Mouse (Mus musculus) mature B cell (primary cell): ENCODE results near the gene Rgsl1.
"Not testable (repeated sequence)": the region's sequence is repeated elsewhere in the genome, so short reads cannot be mapped to it uniquely, and the experiment has no call there.

Experiments
- in situ Hi-C: fragments of 300-500 bp; cut with MboI; formaldehyde crosslinking; loops from 2 replicates; pipeline ENCODE4 v1.14.3; 2019

Rgsl1 gene

DNA sequence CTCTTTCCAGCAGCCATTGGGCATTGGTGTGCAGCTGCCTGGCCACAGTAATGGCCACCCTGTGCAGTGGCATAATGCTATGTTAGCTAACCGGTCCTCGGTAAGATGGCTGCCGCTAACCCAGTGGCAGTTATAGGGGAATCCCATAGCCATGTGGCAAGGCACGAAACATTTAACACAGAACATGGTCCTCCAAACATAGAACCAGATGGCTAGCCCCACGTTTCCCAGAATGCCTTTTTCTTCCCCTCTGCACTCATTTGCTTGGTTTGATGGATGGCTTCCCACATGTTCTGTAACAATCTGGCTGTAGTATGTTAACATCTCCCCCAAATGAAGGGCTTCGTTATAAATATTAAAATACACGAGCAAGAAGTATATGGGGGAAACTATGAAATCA is 67.7 kb downstream of the Rgsl1 start:
- in situ Hi-C loops = no loop called here

DNA sequence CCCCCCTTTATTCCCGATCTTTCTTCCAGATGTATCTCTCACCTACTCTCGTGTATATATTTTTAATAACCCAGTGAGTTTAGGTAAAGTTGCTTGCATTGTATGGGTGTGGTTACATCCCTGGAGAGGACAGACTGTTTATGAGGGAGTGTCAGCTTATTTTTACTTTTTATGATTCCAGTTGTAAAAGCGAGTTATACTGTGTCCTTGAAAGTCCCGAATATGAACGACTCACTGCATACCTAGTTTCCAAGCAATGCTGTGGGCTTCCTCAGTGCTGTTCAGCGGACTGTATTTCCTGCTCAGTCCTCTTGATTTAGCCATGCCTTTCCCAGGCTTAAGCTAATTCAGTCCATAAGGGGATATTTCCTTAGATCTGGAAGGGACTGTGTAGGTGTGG is 68.8 kb downstream of the Rgsl1 start:
- in situ Hi-C loops = no loop called here

DNA sequence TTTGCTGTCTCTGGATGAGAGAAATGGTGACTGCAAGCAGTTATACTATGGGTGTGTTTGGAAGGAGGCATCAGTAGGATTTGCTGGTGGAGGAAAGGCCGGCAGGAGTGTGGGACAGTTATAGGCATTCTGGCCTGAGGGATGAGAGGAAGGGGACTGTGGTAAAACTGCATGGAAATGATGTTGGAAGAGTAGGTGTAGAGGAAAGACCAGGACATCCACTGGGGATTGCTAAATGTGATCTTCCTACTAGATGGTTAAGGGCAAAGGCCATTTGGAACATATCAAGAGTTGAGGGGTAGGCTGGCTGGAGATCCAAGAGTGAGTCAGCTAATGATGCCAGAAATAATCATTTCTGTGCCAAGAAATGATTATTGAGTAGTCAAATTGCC is 73.2 kb downstream of the Rgsl1 start:
- in situ Hi-C loops = no loop called here

DNA sequence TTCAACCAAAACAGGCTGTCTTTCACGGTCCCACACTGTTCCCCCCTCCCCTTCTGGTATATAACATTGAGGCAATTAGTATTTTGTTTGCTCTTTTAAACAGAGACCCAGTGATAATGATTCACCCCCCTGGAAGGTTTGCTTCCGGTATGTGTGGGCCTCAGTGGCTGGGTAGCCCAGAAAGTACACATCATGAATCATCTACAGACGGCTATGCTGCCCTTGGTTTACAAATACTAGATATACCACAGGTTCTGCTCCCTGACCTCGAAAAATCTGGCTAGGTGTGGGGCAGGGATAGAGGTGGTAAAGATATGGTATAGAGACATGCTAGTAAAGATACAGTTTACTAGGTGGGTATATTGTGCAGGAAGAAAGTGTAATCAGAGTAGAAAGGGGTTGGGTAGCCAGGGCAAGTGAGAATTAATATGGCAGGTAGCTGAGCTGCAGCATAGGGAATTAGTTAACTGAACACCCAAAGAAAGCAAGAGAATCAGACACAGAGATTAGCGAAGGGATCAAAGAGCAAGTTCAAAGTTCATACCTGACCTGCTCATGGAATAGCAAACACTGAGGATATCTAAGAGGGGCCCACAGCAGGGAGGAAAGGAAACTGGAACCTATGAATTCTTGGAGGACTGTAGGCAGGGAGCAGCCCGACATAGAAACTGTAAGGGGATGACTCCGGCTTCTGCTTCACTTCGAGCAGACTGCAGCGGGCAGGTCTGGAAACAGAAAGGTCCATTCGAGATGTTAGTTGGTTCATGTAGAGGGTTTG is 73.8 kb downstream of the Rgsl1 start:
- in situ Hi-C loops = no loop called here

DNA sequence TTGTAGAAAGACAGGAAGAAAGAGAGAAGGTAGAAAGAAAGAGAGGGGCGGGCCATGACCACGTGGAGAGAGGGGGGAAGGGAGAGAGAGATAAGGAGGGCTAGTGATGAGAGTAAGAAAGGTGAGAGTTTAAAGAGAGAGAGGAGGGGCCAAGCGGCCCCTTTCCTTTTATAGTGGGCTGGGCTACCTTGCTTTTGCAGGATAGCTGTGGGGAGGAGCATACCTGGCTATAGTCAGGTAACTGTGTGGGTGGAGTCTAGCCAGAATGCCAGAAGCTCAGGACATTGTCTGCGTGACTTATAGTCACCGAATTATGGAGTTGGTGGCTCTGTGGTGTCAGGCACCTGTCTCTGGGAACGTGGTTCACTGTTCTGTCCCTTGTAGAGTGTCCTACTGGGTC is 74.4 kb downstream of the Rgsl1 start:
- in situ Hi-C loops = not testable (repeated sequence)

DNA sequence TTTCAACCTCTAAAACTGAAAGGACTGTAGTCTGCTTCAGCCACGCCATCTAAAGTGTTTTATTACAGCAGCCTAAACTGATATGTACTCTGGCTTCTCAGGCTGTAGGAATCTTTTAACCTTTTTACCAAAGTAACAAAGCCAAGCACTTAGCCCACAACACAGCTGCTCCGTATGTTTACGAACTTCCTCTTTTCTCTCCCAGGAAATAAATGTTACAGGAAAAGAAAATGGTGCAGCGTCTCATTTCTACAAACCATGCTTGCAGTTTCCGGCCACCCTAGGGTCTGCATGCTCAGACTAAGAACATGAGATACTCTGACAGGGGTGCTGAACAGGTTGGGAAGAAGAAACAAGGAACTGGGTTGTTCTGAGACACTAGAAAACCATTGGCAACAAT is 75.5 kb downstream of the Rgsl1 start:
- in situ Hi-C loops = no loop called here

DNA sequence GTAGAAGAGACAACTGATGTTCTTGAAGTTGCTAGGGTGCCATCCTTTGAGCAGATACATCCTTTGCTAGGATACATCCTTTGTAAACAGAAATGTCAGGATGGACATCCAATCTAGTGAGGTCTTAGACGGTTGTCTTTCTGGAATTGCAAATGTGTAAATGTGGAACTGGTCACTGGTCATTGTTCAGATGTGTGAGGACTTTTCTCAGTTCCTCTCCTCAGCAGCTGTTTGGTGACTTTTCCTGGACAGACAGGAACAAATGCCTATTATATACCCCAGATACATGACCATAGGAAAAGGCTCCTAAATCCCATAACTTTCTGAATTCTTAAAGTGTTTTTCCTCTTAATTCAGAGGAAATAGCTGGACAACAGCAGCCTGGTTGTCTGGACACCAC is 76.7 kb downstream of the Rgsl1 start:
- in situ Hi-C loops = no loop called here

DNA sequence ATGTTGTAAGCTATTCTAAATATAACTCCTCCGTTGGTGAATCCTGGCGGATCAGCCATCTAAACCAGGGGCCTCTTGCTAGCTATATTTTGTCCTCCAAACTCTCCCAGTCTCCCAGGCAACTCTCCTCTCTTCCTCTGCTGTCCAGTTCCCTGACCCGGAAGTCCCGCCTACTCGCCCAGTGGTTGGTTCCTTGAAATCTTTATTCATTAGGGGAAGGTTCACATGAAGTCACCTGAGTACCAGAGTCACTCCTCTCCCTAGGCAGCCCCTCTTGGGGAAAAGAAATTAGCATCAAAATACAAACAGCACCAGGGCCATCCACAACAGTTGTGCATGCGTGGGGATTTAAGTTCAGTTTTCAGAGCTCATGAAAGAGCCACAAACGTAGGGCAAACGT is 77.6 kb downstream of the Rgsl1 start:
- in situ Hi-C loops = no loop called here

DNA sequence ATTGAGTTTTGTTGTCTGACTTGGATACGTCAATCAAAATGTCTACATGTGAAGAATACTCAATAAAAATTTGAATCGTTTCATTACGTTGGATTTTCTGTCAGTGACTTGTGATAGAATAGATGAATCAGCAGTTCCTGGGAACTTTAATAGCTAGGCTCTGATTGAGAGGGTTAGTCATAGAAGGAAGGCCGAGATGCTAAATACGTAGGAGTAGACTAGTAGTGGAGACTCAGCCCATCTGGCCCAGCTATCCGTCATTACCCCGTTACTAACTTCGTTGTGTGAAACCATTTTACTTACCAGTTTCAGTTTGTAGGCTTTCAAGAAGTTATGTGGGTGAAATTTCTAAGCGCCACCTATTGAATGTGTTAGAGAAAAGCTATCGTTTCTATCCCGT is 79.8 kb downstream of the Rgsl1 start:
- in situ Hi-C loops = no loop called here

DNA sequence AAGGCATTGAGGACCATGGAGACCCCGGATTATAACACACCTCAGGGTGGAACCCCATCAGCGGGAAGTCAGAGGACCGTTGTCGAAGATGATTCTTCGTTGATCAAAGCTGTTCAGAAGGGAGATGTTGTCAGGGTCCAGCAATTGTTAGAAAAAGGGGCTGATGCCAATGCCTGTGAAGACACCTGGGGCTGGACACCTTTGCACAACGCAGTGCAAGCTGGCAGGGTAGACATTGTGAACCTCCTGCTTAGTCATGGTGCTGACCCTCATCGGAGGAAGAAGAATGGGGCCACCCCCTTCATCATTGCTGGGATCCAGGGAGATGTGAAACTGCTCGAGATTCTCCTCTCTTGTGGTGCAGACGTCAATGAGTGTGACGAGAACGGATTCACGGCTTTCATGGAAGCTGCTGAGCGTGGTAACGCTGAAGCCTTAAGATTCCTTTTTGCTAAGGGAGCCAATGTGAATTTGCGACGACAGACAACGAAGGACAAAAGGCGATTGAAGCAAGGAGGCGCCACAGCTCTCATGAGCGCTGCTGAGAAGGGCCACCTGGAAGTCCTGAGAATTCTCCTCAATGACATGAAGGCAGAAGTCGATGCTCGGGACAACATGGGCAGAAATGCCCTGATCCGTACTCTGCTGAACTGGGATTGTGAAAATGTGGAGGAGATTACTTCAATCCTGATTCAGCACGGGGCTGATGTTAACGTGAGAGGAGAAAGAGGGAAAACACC is 90.0 kb downstream of the Rgsl1 start:
- in situ Hi-C loops = no loop called here

DNA sequence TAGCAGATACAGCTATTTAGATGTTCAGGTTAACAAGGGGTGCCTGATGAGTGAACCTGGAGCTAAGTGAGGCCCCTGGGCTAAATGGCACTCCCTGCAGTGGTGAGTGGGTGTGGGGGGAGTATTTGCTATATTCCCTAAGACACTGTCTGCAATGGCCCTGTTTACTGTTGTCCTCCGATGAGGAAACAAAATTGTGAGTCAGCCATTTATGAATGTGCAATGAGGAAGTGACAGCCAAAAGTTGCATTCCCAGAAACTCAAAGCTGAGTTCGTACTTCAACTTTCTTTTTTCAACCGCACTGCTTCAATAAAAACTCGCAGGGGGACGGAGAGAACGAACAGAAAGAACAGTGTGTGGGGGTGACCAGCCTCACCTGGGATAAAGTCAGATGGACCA is 91.4 kb downstream of the Rgsl1 start:
- in situ Hi-C loops = no loop called here

DNA sequence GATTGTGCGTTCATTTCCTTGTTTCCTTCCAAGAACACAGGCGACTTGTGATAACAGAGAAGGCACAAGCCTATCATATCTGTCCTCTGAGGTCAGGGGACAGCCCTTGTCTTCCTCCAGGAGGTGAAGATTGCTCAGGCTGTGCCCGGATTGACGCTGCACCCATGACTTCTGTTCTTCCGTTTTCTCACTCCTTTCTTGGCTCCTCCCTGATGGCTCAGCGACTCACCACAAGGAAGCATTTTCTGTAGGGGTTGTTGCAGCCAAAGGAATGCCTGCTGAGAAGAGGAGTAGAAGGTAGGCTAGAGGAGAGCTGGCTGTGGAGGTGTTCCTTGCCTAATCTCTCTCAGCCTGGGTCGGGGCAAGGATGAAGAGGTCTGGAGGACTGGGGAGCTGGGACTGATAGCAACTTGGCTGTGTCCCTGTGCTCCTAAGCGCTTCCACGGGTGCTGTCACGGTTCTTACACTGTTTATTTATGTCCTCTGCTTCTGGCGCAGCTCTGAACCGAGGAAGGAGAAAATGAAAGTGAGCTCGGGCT is 92.1 kb downstream of the Rgsl1 start:
- in situ Hi-C loops = no loop called here

DNA sequence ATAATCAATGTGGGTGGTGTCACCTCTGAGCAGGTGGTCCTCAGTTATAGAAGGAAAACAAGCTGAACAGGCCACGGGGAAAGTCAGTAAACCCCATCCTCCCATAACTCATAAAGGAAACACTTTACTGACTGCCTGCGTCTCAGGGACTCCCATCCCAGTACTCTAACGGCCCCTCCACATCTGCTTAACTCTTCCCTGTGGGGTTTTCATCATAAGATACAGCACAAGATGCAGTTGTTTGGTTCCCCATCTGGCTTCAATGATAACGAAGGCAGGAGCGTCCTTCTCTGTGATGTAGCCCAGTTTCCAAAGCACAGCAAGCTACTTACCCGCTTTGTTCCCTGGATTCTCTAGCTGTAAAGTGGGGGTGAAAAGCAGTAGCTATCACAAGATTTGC is 93.9 kb downstream of the Rgsl1 start:
- in situ Hi-C loops = no loop called here

DNA sequence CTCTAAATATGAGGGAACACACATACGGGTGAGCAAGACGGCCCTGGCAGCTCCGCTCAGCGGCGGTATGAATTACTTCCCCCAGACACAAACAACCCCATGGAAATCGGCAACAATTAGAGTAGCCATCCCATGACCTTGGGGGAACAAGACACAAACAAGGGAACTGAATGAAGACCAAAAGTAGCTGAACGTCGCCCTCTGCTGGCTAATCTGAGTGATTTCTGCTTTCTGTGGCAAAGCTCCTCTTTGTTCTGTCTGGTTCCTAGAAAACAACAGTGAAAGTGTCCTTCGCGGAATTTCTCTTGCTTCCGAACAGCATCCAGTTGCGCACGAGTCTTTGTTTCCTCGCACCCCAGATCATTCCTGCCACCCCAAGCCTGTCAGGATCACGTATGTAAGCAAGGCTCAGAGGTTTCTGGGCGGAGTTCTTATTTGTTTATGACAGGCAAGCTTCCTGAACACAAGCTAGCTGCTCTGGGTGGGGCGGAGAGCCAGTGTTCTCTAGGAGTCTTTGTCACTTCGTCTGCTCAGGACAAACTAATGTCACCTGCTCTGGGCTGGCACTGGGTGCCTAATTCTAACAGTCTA is 94.6 kb downstream of the Rgsl1 start, which contains the start of gene Rnasel:
Gene Rnasel (plus strand): TSS at position 216 of the 591 bp plus-strand sequence.
- in situ Hi-C loops = loop anchor here (5.0 kb wide), 1 partner anchor 192 kb away; no protein-coding TSS in a partner anchor

DNA sequence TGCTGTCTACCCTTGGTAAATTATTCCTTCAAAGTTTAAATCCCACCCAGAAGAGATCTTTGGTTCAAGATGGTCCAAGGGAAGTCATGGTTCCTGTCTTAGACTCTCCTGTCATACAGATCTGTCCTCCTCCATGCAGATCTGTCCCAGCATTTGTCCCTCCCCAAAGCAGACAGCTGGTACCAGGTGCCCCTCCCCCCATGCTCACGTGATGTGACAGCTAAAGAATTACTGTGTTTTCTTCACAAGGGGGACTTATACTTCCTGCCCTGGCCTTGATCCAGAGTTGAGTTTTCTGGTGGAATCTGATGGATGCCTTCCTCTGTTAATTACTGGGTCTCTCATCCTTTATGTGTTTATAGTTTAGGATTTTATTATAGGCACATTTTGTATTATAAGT is 95.4 kb downstream of the Rgsl1 start:
- in situ Hi-C loops = loop anchor here (5.0 kb wide), 1 partner anchor 191 kb away; no protein-coding TSS in a partner anchor

DNA sequence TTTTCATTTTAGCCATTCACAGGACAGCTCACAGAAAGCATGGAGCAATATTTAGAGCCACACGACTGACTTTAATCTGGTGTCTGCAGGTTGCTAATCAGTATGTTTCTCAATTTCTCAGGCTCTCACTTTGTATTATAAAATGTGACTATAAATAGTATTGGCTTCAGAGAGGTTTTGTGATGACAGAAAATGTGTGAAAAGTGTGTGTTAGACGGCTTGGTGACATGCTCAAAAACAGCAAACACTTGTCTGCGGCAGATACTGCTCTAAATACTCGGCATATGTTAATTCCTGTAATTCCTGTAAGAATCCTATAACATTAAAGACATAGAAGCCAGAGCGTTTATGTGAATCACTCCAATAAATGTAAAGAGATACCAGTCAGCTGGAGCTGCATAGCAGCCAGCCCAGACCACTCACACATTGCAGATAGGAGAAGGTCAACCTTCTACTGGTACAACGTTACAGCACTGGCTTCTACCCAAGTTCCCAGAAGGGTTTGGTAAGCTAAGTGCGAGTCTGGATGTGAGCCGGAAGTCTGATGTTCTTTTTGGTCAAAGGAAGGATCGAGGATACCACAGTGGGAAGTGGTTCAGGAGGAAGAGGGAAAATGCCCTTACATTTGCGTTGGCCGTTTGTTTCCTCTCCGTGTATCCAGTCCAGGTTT is 95.9 kb downstream of the Rgsl1 start:
- in situ Hi-C loops = loop anchor here (5.0 kb wide), 1 partner anchor 191 kb away; no protein-coding TSS in a partner anchor

DNA sequence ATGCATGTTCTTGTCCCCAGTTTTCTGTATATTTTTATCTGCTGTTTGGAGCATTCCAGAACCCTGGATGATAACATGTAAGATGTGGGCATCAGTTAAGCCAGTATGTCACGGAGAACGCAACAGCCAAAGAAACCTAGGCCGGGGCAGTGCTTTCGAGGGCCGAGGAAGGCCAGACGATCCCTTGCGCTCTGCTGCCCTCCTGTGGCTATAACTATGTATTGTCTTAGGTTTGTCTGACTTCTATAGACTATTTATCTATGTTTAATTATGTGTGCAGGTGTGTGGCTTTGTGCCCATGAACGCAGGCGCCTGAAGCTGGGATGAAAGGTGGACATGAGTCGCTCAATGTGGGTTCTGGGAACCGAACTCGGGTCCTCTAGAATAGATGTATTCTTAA is 97.2 kb downstream of the Rgsl1 start:
- in situ Hi-C loops = loop anchor here (5.0 kb wide), 1 partner anchor 189 kb away; no protein-coding TSS in a partner anchor

DNA sequence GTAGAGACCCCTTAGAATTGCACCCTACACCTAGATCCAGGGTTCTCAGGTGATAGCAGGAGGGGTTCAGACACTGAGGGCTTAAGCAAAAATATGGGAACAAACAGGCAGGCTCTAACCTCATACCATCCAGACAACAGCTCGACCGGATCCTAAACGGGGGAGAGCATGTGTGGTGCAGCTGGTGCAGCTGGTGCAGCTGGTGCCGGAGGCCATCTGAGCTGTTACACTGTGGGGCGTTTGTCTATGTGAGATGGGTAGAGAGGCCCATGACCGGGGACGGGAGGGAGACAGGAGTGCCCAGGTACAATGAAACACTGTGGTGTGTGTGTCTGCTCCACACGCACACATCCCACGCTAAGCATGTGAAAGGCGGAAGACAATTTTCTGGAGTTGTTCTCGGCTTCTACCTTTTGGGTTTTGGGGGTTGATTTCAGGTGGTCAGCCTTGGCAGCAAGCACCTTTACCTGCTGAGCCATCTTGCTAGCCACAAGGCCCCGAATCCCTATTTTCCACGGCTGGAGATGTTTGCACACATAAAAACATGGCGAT is 97.7 kb downstream of the Rgsl1 start:
- in situ Hi-C loops = loop anchor here (5.0 kb wide), 1 partner anchor 189 kb away; no protein-coding TSS in a partner anchor

DNA sequence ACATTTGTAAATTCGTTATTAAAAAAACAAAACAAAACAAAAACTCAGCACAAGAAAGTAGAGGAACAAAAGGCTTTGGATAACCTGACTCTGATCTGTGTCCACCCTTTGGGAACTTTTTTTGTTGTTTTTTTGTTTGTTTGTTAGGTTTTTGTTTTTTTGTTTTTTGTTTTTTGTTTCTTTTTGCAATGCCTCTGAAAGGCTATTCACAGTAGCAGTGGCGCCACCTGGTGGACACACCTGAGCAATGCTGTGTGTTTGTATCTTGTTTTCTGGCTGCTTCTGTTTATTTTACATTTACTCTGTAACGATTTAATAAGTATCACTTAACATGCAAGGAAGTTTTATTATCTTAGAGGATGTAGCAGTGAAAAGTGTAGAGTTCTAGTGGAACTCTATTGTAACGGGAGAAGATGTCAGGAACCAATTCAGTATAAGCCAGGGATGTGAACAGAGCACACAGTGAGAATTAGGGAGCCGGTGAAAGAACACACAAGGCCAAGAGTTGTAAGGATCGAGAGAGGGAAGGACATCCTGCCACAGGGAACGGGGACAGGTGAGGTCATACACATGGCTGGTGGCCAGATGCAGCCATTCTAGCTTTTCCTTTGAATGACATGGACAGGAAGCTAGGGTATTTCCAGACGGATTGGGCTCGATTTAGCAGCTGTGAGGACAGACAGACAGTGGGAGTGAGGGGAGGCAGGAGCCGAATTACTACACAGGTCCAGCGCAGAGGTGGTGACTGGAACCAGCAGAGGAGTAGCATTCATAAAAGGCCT is 101.4 kb downstream of the Rgsl1 start:
- in situ Hi-C loops = no loop called here

DNA sequence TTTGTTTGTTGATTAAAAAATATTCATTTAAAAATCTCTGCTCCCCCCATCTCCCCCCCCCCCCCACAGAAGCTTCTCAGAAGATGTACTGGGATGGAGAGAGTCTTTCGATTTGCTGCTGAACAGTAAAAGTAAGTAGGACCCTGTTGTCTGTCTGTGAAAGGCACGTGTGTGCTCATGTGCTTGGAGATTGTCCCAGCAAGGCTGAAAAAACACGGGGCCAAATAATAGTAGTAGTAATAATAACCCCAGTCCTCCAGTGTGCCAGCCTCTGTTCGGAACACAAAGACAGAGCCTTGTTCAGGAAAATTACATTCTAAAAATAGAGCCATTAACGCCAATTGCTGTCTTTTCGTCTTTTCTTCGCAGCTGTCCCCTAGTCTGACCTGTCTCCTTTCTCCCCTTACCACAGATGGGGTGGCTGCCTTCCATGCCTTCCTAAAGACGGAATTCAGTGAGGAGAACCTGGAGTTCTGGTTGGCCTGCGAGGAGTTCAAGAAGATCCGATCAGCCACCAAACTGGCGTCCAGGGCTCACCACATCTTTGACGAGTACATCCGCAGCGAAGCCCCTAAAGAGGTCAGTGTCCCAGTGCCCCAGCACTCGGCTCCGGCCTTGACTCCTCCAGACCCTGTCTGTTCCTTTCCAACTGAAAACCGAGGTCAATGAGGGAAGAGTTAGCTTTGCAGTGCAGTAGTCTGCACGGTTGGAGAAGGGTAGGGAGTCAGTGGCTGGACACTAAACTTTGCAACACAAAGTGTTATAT is 102.2 kb downstream of the Rgsl1 start:
- in situ Hi-C loops = no loop called here
